Mouse (Mus musculus): ENCODE data around the gene C1qb. TPM values are rescaled to one million over a fixed set of nuclear protein-coding genes. Genes with fewer than 3 reads are reported as not detected.

The C1qb gene
- polyA plus RNA-seq (2015; fragmentation: Illumina TruSeq; extraction: RNeasy Lipid Tissue Mini Kit (QIAGEN cat#74804); ENCODE audit: insufficient read depth, low read depth, low replicate concordance), result 38.1 TPM

GRCm38 (mm10) chr4:136886101-136886500 is at the start of gene C1qb:
Gene C1qb (minus strand): TSS chr4:136886187.

DNA sequence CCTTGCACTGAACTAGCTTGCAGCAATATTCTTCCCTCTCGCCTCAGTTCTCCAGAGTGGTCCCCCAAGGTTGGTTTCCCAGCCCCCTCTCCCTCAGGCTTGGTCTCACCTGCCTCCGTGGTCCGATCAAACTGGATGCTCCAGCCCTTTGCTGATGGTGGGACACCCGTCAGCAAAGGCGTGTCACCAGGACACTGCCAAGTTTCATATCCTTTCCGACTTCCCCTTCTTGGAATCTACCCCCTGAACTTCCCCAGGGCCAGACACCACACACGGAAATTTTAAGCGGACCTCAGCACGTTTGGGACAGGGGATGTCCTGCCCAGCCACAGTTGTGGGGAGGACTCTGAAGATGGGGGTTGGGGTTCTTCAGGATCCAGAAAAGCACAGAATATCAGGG is 12.7 kb upstream of the C1qb start, which contains the start of gene C1qa:
TSS of gene C1qa (minus strand) at position 167 of the 400 bp plus-strand sequence.

GRCm38 (mm10) chr4:136892811-136893210 is 6.8 kb upstream of the C1qb start, which contains the start of gene C1qc:
Gene C1qc (minus strand): TSS chr4:136893065.

DNA sequence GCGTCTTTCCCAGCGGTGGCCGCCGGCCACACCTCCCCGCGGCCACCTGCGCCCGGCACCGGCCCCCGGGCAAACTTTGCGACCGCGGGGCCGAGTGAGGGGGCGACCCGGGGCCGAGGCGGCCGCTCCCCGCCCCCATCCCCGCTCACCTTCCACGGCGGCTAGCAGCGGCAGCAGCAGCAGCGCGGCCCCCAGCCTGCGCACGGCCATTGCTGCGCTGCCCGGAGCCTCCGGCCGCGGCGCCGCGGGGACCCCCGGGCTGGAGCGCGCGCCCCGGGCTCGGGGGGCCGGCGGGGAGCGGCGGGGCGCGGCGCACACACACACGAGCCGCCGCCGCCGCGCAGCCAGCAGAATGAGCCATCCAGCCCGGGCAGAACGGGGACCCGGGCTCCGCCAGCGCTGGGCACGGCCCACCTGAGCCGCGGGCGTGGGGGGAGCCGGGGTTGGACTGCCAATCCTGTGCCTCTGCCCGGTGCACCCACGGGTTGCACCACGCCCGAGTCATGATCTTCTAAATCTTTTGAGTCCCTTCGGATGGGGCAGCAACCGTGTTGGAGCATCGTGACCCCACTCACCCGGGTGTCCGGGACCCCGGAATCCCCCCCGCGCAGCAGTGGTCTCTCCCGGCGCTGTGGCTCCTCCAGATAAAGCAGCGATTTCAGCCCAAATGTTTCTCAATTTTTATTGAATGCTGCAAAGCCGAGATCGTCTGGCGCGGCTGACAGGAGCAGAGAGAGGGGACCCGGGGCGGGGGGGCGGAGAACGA is 50.2 kb downstream of the C1qb start, which contains the start of gene Ephb2:
TSS of gene Ephb2 (minus strand) at position 368 of the 766 bp plus-strand sequence.

Other genes starting within 250 kb of the C1qb start
- 0.90 TPM for gene Ephb2, start 50.2 kb downstream of the C1qb start, polyA plus RNA-seq (2015; fragmentation: Illumina TruSeq; extraction: RNeasy Lipid Tissue Mini Kit (QIAGEN cat#74804); ENCODE audit: insufficient read depth, low read depth, low replicate concordance)
- 37.1 TPM for gene C1qc, start 6.9 kb upstream of the C1qb start, polyA plus RNA-seq (2015; fragmentation: Illumina TruSeq; extraction: RNeasy Lipid Tissue Mini Kit (QIAGEN cat#74804); ENCODE audit: insufficient read depth, low read depth, low replicate concordance)
- 44.7 TPM for gene C1qa, start 12.6 kb upstream of the C1qb start, polyA plus RNA-seq (2015; fragmentation: Illumina TruSeq; extraction: RNeasy Lipid Tissue Mini Kit (QIAGEN cat#74804); ENCODE audit: insufficient read depth, low read depth, low replicate concordance)
- not detected for gene Epha8, start 70.6 kb upstream of the C1qb start, polyA plus RNA-seq (2015; fragmentation: Illumina TruSeq; extraction: RNeasy Lipid Tissue Mini Kit (QIAGEN cat#74804); ENCODE audit: insufficient read depth, low read depth, low replicate concordance)
- gene Zbtb40, start 162.6 kb upstream of the C1qb start, polyA plus RNA-seq (2015; fragmentation: Illumina TruSeq; extraction: RNeasy Lipid Tissue Mini Kit (QIAGEN cat#74804); ENCODE audit: insufficient read depth, low read depth, low replicate concordance), result 3.8 TPM

Measured in pancreas, adult 10 weeks (tissue).